Comparison of ENCODE assay signal across 22 mouse cellular contexts in genomic region chr8:11452152-11452551, GRCm38 (mm10). TPM values are rescaled to one million over a fixed set of nuclear protein-coding genes. Genes with fewer than 3 reads are reported as not detected.
A peak's percentile ranks its signal among the peaks of the same experiment; 100 is the strongest.
DNase-seq lines count a peak whose midpoint lies in the region; ATAC-seq and TF ChIP-seq lines count a peak whose summit lies in the region.
"Had no signal": no experiment of that assay in that cellular context is flagged by ENCODE, and none has a peak within 500 bp of the region (broad histone marks: within the 10 kb centered on the region; RNA-seq: fewer than 3 reads in every experiment).

No protein-coding gene starts in this region.

- H3K4me3 ChIP-seq in forebrain, embryonic 10.5 days = no peak overlapping the region
- no peak overlapping the region for H3K4me3 ChIP-seq in forebrain, embryonic 16.5 days (replicated peaks; ENCODE audit: low read length)
- H3K4me3 ChIP-seq in hindbrain, embryonic 10.5 days = no peak overlapping the region
- no peak overlapping the region for H3K4me3 ChIP-seq in hindbrain, embryonic 11.5 days (ENCODE audit: low read depth, low read length)
- no peak overlapping the region for H3K4me3 ChIP-seq in midbrain, embryonic 11.5 days (ENCODE audit: low read depth, low read length)
- no peak overlapping the region for H3K4me3 ChIP-seq in midbrain, embryonic 13.5 days (replicated peaks)
- H3K4me3 ChIP-seq in olfactory bulb, adult 2 months (ENCODE audit: insufficient read depth, low read depth, low read length) = no peak overlapping the region
- H3K4me3 ChIP-seq: heart, embryonic 13.5 days; hindbrain, embryonic 15.5 days; lung, embryonic 15.5 days; neural tube, embryonic 15.5 days had no signal

- peaks cover 17% of the 10 kb centered on the region for H3K36me3 ChIP-seq in forebrain, embryonic 10.5 days (replicated peaks)
- H3K36me3 ChIP-seq in forebrain, embryonic 16.5 days (ENCODE audit: control insufficient read depth, insufficient read depth) = no peaks in the 10 kb centered on the region
- peaks cover 14% of the 10 kb centered on the region for H3K36me3 ChIP-seq in hindbrain, embryonic 10.5 days
- no peaks in the 10 kb centered on the region for H3K36me3 ChIP-seq in hindbrain, embryonic 11.5 days (ENCODE audit: control insufficient read depth, insufficient read depth, low read length)
- H3K36me3 ChIP-seq in midbrain, embryonic 11.5 days (ENCODE audit: control insufficient read depth, insufficient read depth, low read length) = no peaks in the 10 kb centered on the region
- H3K36me3 ChIP-seq in midbrain, embryonic 13.5 days = no peaks in the 10 kb centered on the region
- H3K36me3 ChIP-seq: hindbrain, embryonic 15.5 days; neural tube, embryonic 15.5 days had no signal

- H3K27me3 ChIP-seq in forebrain, embryonic 10.5 days (ENCODE audit: poor library complexity, severe bottlenecking) = peaks cover 4% of the 10 kb centered on the region; the same call in 1 of the 2 replicates
- H3K27me3 ChIP-seq in forebrain, embryonic 16.5 days (replicated peaks; ENCODE audit: control insufficient read depth, insufficient read depth, low read length) = no peaks in the 10 kb centered on the region
- peaks cover 19% of the 10 kb centered on the region for H3K27me3 ChIP-seq in hindbrain, embryonic 10.5 days (ENCODE audit: insufficient read depth, poor library complexity, severe bottlenecking)
- H3K27me3 ChIP-seq in hindbrain, embryonic 11.5 days (ENCODE audit: control insufficient read depth, insufficient read depth, low read length) = no peaks in the 10 kb centered on the region
- no peaks in the 10 kb centered on the region for H3K27me3 ChIP-seq in midbrain, embryonic 11.5 days (ENCODE audit: control insufficient read depth, insufficient read depth, low read length)
- H3K27me3 ChIP-seq in midbrain, embryonic 13.5 days = no peaks in the 10 kb centered on the region
- H3K27me3 ChIP-seq: heart, embryonic 13.5 days; hindbrain, embryonic 15.5 days; lung, embryonic 15.5 days; neural tube, embryonic 15.5 days had no signal

- no peak for TF ChIP-seq CTCF in olfactory bulb, adult 2 months (IDR thresholded peaks at IDR 0.05; ENCODE audit: insufficient read depth, low read depth, low read length)

- peak overlapping the region; percentile 26; the same call in 1 of the 2 replicates for H3K27ac ChIP-seq in forebrain, embryonic 10.5 days
- H3K27ac ChIP-seq in forebrain, embryonic 16.5 days (ENCODE audit: low read length) = no peak overlapping the region
- H3K27ac ChIP-seq in hindbrain, embryonic 10.5 days = peak overlapping the region; percentile 67
- H3K27ac ChIP-seq in hindbrain, embryonic 11.5 days (ENCODE audit: low read depth, low read length) = no peak overlapping the region
- no peak overlapping the region for H3K27ac ChIP-seq in midbrain, embryonic 11.5 days (ENCODE audit: low read depth, low read length)
- H3K27ac ChIP-seq in midbrain, embryonic 13.5 days = no peak overlapping the region
- peak overlapping the region; percentile 49; the same call in 1 of the 2 replicates for H3K27ac ChIP-seq in olfactory bulb, adult 2 months (ENCODE audit: insufficient read depth, low read depth, low read length)
- H3K27ac ChIP-seq: heart, embryonic 13.5 days; hindbrain, embryonic 15.5 days; lung, embryonic 15.5 days; neural tube, embryonic 15.5 days had no signal

- DNase-seq in forebrain, embryonic 10.5 days (ENCODE audit: extremely low spot score, low spot score) = no peak
- DNase-seq in hindbrain, embryonic 10.5 days (ENCODE audit: low spot score) = no peak
- no peak for DNase-seq in hindbrain, embryonic 11.5 days (ENCODE audit: low spot score)
- DNase-seq in midbrain, embryonic 11.5 days (ENCODE audit: low spot score, missing footprints) = peak; percentile 65
- no peak for DNase-seq in left cerebral cortex, adult 11 months (ENCODE audit: low spot score)
- DNase-seq: adrenal gland, adult 8-10 months; cerebellum, adult 18-20 months; cerebellum, postnatal 36 days; forebrain, postnatal 0 days; gastrocnemius, postnatal 10 days; kidney, postnatal 25 days; layer of hippocampus, adult 9-11 months; retina, postnatal 1 day; right cerebral cortex, postnatal 4 days had no signal

- 92% methylated on average over 1 of the region's 1 CpGs for WGBS in forebrain, embryonic 10.5 days
- 97% methylated on average over 1 of the region's 1 CpGs for WGBS in forebrain, embryonic 16.5 days
- 90% methylated on average over 1 of the region's 1 CpGs for WGBS in hindbrain, embryonic 10.5 days
- WGBS in hindbrain, embryonic 11.5 days = 97% methylated on average over 1 of the region's 1 CpGs
- 94% methylated on average over 1 of the region's 1 CpGs for WGBS in midbrain, embryonic 11.5 days
- WGBS in midbrain, embryonic 13.5 days = 97% methylated on average over 1 of the region's 1 CpGs
- WGBS in olfactory bulb, adult 2 months = 95% methylated on average over 1 of the region's 1 CpGs

- H3K4me2 ChIP-seq in forebrain, embryonic 16.5 days (ENCODE audit: low read length) = no peak overlapping the region
- H3K4me2 ChIP-seq in hindbrain, embryonic 11.5 days (replicated peaks; ENCODE audit: low read depth, low read length) = no peak overlapping the region
- no peak overlapping the region for H3K4me2 ChIP-seq in midbrain, embryonic 11.5 days
- no peak overlapping the region for H3K4me2 ChIP-seq in midbrain, embryonic 13.5 days (replicated peaks)
- H3K4me2 ChIP-seq: heart, embryonic 13.5 days; hindbrain, embryonic 15.5 days; lung, embryonic 15.5 days; neural tube, embryonic 15.5 days had no signal

- peaks cover 50% of the 10 kb centered on the region for H3K4me1 ChIP-seq in forebrain, embryonic 10.5 days
- no peaks in the 10 kb centered on the region for H3K4me1 ChIP-seq in forebrain, embryonic 16.5 days (replicated peaks; ENCODE audit: control insufficient read depth, insufficient read depth, low read length)
- H3K4me1 ChIP-seq in hindbrain, embryonic 10.5 days (replicated peaks) = peaks cover 37% of the 10 kb centered on the region
- no peaks in the 10 kb centered on the region; the same call in 1 of the 2 replicates for H3K4me1 ChIP-seq in hindbrain, embryonic 11.5 days (replicated peaks; ENCODE audit: control insufficient read depth, insufficient read depth, low read length)
- H3K4me1 ChIP-seq in midbrain, embryonic 11.5 days (ENCODE audit: control insufficient read depth, insufficient read depth, low read length) = peaks cover 24% of the 10 kb centered on the region
- H3K4me1 ChIP-seq in midbrain, embryonic 13.5 days (replicated peaks) = peaks cover 24% of the 10 kb centered on the region
- H3K4me1 ChIP-seq in olfactory bulb, adult 2 months (ENCODE audit: control insufficient read depth, insufficient read depth, low read length) = peaks cover 19% of the 10 kb centered on the region
- H3K4me1 ChIP-seq: hindbrain, embryonic 15.5 days had no signal

- no peak overlapping the region for H3K9ac ChIP-seq in forebrain, embryonic 16.5 days (replicated peaks; ENCODE audit: low read depth, low read length)
- no peak overlapping the region for H3K9ac ChIP-seq in hindbrain, embryonic 11.5 days (ENCODE audit: low read depth, low read length)
- no peak overlapping the region for H3K9ac ChIP-seq in midbrain, embryonic 11.5 days (ENCODE audit: low read length)
- H3K9ac ChIP-seq in midbrain, embryonic 13.5 days (replicated peaks) = no peak overlapping the region
- H3K9ac ChIP-seq: forebrain, postnatal 0 days; hindbrain, embryonic 15.5 days; lung, embryonic 15.5 days; neural tube, embryonic 15.5 days had no signal

- no peak for TF ChIP-seq POLR2A in olfactory bulb, adult 2 months (IDR thresholded peaks at IDR 0.05; ENCODE audit: insufficient read depth, low read depth, low read length)

- no peak for ATAC-seq in forebrain, embryonic 16.5 days
- no peak for ATAC-seq in hindbrain, embryonic 11.5 days (ENCODE audit: low FRiP score)
- ATAC-seq in midbrain, embryonic 11.5 days (ENCODE audit: low FRiP score) = no peak
- ATAC-seq in midbrain, embryonic 13.5 days = no peak
- ATAC-seq: intestine, embryonic 16.5 days had no signal

- H3K9me3 ChIP-seq in forebrain, embryonic 10.5 days = no peaks in the 10 kb centered on the region
- H3K9me3 ChIP-seq in forebrain, embryonic 16.5 days (ENCODE audit: control insufficient read depth, low read length) = no peaks in the 10 kb centered on the region
- H3K9me3 ChIP-seq in hindbrain, embryonic 10.5 days = no peaks in the 10 kb centered on the region
- no peaks in the 10 kb centered on the region for H3K9me3 ChIP-seq in hindbrain, embryonic 11.5 days (ENCODE audit: control insufficient read depth, low read length)
- H3K9me3 ChIP-seq in midbrain, embryonic 11.5 days (ENCODE audit: control insufficient read depth, low read length) = no peaks in the 10 kb centered on the region
- no peaks in the 10 kb centered on the region for H3K9me3 ChIP-seq in midbrain, embryonic 13.5 days
- H3K9me3 ChIP-seq: heart, embryonic 13.5 days; hindbrain, embryonic 15.5 days; lung, embryonic 15.5 days; neural tube, embryonic 15.5 days had no signal

RNA-seq across cellular contexts. Expression of gene Rab20, which starts 26.4 kb away (rescaled TPM):
- polyA plus RNA-seq in forebrain, embryonic 10.5 days (2016; fragmentation: Nextera tagmentation; extraction: Ambion mirVana) = 1.4 and 1.7 TPM in 2 replicates
- 0.63 and 0.77 TPM in 2 replicates for polyA plus RNA-seq in forebrain, embryonic 16.5 days (2015; fragmentation: Nextera tagmentation; extraction: Ambion mirVana)
- polyA plus RNA-seq in hindbrain, embryonic 10.5 days (2016; fragmentation: Nextera tagmentation; extraction: Ambion mirVana) = 1.0 and 1.9 TPM in 2 replicates
- 0.83 and 1.3 TPM in 2 replicates for polyA plus RNA-seq in hindbrain, embryonic 11.5 days (2014; fragmentation: Nextera tagmentation; extraction: Ambion mirVana)
- 0.63 and 0.65 TPM in 2 replicates for polyA plus RNA-seq in midbrain, embryonic 11.5 days (2014; fragmentation: Nextera tagmentation; extraction: Ambion mirVana)
- 0.28 and 0.36 TPM in 2 replicates for polyA plus RNA-seq in midbrain, embryonic 13.5 days (2015; fragmentation: Nextera tagmentation; extraction: Ambion mirVana)
- polyA plus RNA-seq in olfactory bulb, adult 2 months (2012; ENCODE audit: insufficient read depth, insufficient read length, low replicate concordance, missing spikeins) = not detected in 2 replicates

RNA-seq across cellular contexts. Expression of gene Naxd, which starts 45.2 kb away (rescaled TPM):
- 112 and 113 TPM in 2 replicates for polyA plus RNA-seq in forebrain, embryonic 10.5 days (2016; fragmentation: Nextera tagmentation; extraction: Ambion mirVana)
- polyA plus RNA-seq in forebrain, embryonic 16.5 days (2015; fragmentation: Nextera tagmentation; extraction: Ambion mirVana) = 148 and 168 TPM in 2 replicates
- polyA plus RNA-seq in hindbrain, embryonic 10.5 days (2016; fragmentation: Nextera tagmentation; extraction: Ambion mirVana) = 110 and 127 TPM in 2 replicates
- 105 and 108 TPM in 2 replicates for polyA plus RNA-seq in hindbrain, embryonic 11.5 days (2014; fragmentation: Nextera tagmentation; extraction: Ambion mirVana)
- polyA plus RNA-seq in midbrain, embryonic 11.5 days (2014; fragmentation: Nextera tagmentation; extraction: Ambion mirVana) = 94.2 and 94.8 TPM in 2 replicates
- polyA plus RNA-seq in midbrain, embryonic 13.5 days (2015; fragmentation: Nextera tagmentation; extraction: Ambion mirVana) = 151 and 158 TPM in 2 replicates
- not detected in 2 replicates for polyA plus RNA-seq in olfactory bulb, adult 2 months (2012; ENCODE audit: insufficient read depth, insufficient read length, low replicate concordance, missing spikeins)

Comparison
In these comparisons a context has a peak if more than half of its experiments do, and no peak if none do; other contexts are left out.
1. H3K27ac ChIP-seq: peak in forebrain, embryonic 10.5 days (single experiment), hindbrain, embryonic 10.5 days (single experiment) and olfactory bulb, adult 2 months (single experiment); none in forebrain, embryonic 16.5 days (single experiment), hindbrain, embryonic 11.5 days (single experiment), midbrain, embryonic 11.5 days (single experiment) and midbrain, embryonic 13.5 days (single experiment).